19 mouse cellular contexts compared by ENCODE assay signal in the genomic region with DNA sequence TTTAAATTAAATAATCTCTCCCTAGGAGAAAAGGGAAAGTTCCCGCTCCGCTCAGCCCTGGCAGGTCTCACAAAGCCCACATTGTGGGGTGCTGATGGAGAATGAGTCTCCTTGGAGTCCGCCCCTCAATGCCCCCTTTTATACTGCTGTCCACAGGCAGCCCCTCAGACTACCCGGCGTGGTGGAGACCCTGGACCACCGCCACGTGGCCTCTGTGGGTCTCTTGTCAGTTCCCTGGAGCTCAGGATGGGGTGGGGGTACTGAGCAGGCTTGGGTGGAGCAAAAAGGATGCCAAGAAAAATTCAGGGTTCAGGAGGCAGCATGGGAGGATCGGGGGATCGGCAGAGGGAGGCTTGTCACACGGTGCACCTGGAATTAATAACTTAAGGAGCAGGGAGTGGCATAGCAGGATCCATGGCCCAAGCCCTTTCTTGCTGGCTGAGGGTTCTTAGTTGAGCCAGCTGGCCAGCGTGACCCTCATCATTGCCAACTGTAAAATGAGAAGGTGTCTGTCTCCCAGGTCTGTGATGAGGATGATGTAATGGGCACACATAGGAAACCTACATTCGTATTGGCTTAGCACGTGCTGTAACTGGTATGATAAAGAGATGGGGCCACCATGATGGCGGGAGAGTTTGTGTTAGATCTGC.
DNase-seq lines count a peak whose midpoint lies in the region; ATAC-seq and TF ChIP-seq lines count a peak whose summit lies in the region.
"Had no signal": no experiment of that assay in that cellular context is flagged by ENCODE, and none has a peak within 500 bp of the region (broad histone marks: within the 10 kb centered on the region; RNA-seq: fewer than 3 reads in every experiment).

No protein-coding gene starts in this region.

- ATAC-seq in heart, embryonic 13.5 days (ENCODE audit: extremely low read depth, insufficient number of reproducible peaks, low FRiP score, low TSS enrichment), result no peak
- no peak for ATAC-seq in heart, embryonic 12.5 days (ENCODE audit: insufficient number of reproducible peaks, low FRiP score)
- peak; percentile 33; the same call in 1 of the 2 replicates for ATAC-seq in neural tube, embryonic 14.5 days (ENCODE audit: low read depth)
- ATAC-seq in forebrain, embryonic 16.5 days, result peak; percentile 76
- peak; percentile 74 for ATAC-seq in limb, embryonic 13.5 days (ENCODE audit: low FRiP score, low read depth)
- ATAC-seq: inflammation-experienced regulatory T-cells, adult 6 months had no signal

- no peak overlapping the region for H3K4me3 ChIP-seq in heart, embryonic 13.5 days
- no peak overlapping the region for H3K4me3 ChIP-seq in heart, embryonic 12.5 days
- no peak overlapping the region for H3K4me3 ChIP-seq in neural tube, embryonic 14.5 days (ENCODE audit: low read depth, low read length)
- no peak overlapping the region for H3K4me3 ChIP-seq in forebrain, embryonic 16.5 days (replicated peaks; ENCODE audit: low read length)
- H3K4me3 ChIP-seq in limb, embryonic 13.5 days, result no peak overlapping the region
- H3K4me3 ChIP-seq in left cerebral cortex, adult 2 months, result no peak overlapping the region
- H3K4me3 ChIP-seq: gastrocnemius, adult 2 months; heart, embryonic 15.5 days had no signal

- intact Hi-C loops in heart, postnatal 36 days (cut with DNase I), result no loop called here
- intact Hi-C loops in left cerebral cortex, adult 2 months (cut with DNase I), result no loop called here

- peaks cover 52% of the 10 kb centered on the region for H3K4me1 ChIP-seq in heart, embryonic 13.5 days
- peaks cover 60% of the 10 kb centered on the region for H3K4me1 ChIP-seq in heart, embryonic 12.5 days (replicated peaks)
- H3K4me1 ChIP-seq in neural tube, embryonic 14.5 days (ENCODE audit: control insufficient read depth, insufficient read depth, low read length), result peaks cover 16% of the 10 kb centered on the region
- peaks cover 25% of the 10 kb centered on the region for H3K4me1 ChIP-seq in forebrain, embryonic 16.5 days (replicated peaks; ENCODE audit: control insufficient read depth, insufficient read depth, low read length)
- peaks cover 72% of the 10 kb centered on the region for H3K4me1 ChIP-seq in limb, embryonic 13.5 days

- H3K9me3 ChIP-seq in heart, embryonic 13.5 days, result no peaks in the 10 kb centered on the region
- no peaks in the 10 kb centered on the region for H3K9me3 ChIP-seq in heart, embryonic 12.5 days (replicated peaks)
- H3K9me3 ChIP-seq in neural tube, embryonic 14.5 days (ENCODE audit: control insufficient read depth, low read length), result no peaks in the 10 kb centered on the region
- H3K9me3 ChIP-seq in forebrain, embryonic 16.5 days (ENCODE audit: control insufficient read depth, low read length), result no peaks in the 10 kb centered on the region
- H3K9me3 ChIP-seq in limb, embryonic 13.5 days, result no peaks in the 10 kb centered on the region
- H3K9me3 ChIP-seq: heart, embryonic 15.5 days had no signal

- H3K27ac ChIP-seq in heart, embryonic 13.5 days (replicated peaks), result 0 out of 2 replicates have a peak overlapping the region, but pooled peaks have one; percentile 2
- no peak overlapping the region for H3K27ac ChIP-seq in heart, embryonic 12.5 days (ENCODE audit: poor library complexity, severe bottlenecking)
- no peak overlapping the region for H3K27ac ChIP-seq in neural tube, embryonic 14.5 days (ENCODE audit: low read depth, low read length)
- H3K27ac ChIP-seq in forebrain, embryonic 16.5 days (ENCODE audit: low read length), result no peak overlapping the region
- peak overlapping the region; percentile 65; the same call in 1 of the 2 replicates for H3K27ac ChIP-seq in limb, embryonic 13.5 days
- no peak overlapping the region for H3K27ac ChIP-seq in left cerebral cortex, adult 2 months
- H3K27ac ChIP-seq: gastrocnemius, adult 2 months; heart, embryonic 15.5 days; stomach, postnatal 0 days had no signal

- 82% methylated on average over 14 of the region's 14 CpGs for WGBS in heart, embryonic 13.5 days
- 82% methylated on average over 14 of the region's 14 CpGs for WGBS in heart, embryonic 12.5 days
- WGBS in neural tube, embryonic 14.5 days, result 79% methylated on average over 14 of the region's 14 CpGs
- WGBS in forebrain, embryonic 16.5 days, result 37% methylated on average over 14 of the region's 14 CpGs
- WGBS in limb, embryonic 13.5 days, result 61% methylated on average over 14 of the region's 14 CpGs

- H3K4me2 ChIP-seq in heart, embryonic 13.5 days, result no peak overlapping the region
- no peak overlapping the region for H3K4me2 ChIP-seq in heart, embryonic 12.5 days
- H3K4me2 ChIP-seq in neural tube, embryonic 14.5 days (ENCODE audit: low read depth, low read length), result no peak overlapping the region
- no peak overlapping the region for H3K4me2 ChIP-seq in forebrain, embryonic 16.5 days (ENCODE audit: low read length)
- no peak overlapping the region for H3K4me2 ChIP-seq in limb, embryonic 13.5 days (replicated peaks)
- H3K4me2 ChIP-seq: heart, embryonic 15.5 days had no signal

- no peak for TF ChIP-seq CTCF in left cerebral cortex, adult 2 months (IDR thresholded peaks at IDR 0.05)

- H3K36me3 ChIP-seq in heart, embryonic 13.5 days, result no peaks in the 10 kb centered on the region
- no peaks in the 10 kb centered on the region for H3K36me3 ChIP-seq in heart, embryonic 12.5 days
- no peaks in the 10 kb centered on the region for H3K36me3 ChIP-seq in neural tube, embryonic 14.5 days (ENCODE audit: control insufficient read depth, insufficient read depth, low read length)
- no peaks in the 10 kb centered on the region for H3K36me3 ChIP-seq in forebrain, embryonic 16.5 days (ENCODE audit: control insufficient read depth, insufficient read depth)
- H3K36me3 ChIP-seq in limb, embryonic 13.5 days, result no peaks in the 10 kb centered on the region
- H3K36me3 ChIP-seq: heart, embryonic 15.5 days had no signal

- peaks cover 68% of the 10 kb centered on the region for H3K27me3 ChIP-seq in heart, embryonic 13.5 days (replicated peaks)
- H3K27me3 ChIP-seq in heart, embryonic 12.5 days (replicated peaks), result peaks cover 49% of the 10 kb centered on the region
- H3K27me3 ChIP-seq in neural tube, embryonic 14.5 days (ENCODE audit: control insufficient read depth, insufficient read depth, low read length), result no peaks in the 10 kb centered on the region
- no peaks in the 10 kb centered on the region for H3K27me3 ChIP-seq in forebrain, embryonic 16.5 days (replicated peaks; ENCODE audit: control insufficient read depth, insufficient read depth, low read length)
- no peaks in the 10 kb centered on the region for H3K27me3 ChIP-seq in limb, embryonic 13.5 days

- no peak for DNase-seq in neural tube, embryonic 10.5 days (ENCODE audit: extremely low spot score, low spot score)
- DNase-seq in heart, postnatal 36 days, result no peak
- DNase-seq in left cerebral cortex, adult 2 months (ENCODE audit: extremely low spot score in 1 of 2, low spot score in 2 of 2), result no peak
- DNase-seq: adrenal gland, adult 8-10 months; B cell, adult 2 months; cerebellum, adult 11-12 months; cerebellum, postnatal 25 days; gastrocnemius, adult 2 months; kidney, adult 9 months; kidney, postnatal 4 days; left cerebral cortex, postnatal 4 days had no signal

- H3K9ac ChIP-seq in heart, embryonic 13.5 days, result no peak overlapping the region
- H3K9ac ChIP-seq in heart, embryonic 12.5 days, result no peak overlapping the region
- no peak overlapping the region for H3K9ac ChIP-seq in neural tube, embryonic 14.5 days (replicated peaks; ENCODE audit: low read depth, low read length)
- no peak overlapping the region for H3K9ac ChIP-seq in forebrain, embryonic 16.5 days (replicated peaks; ENCODE audit: low read depth, low read length)
- H3K9ac ChIP-seq in limb, embryonic 13.5 days, result no peak overlapping the region
- H3K9ac ChIP-seq: heart, embryonic 15.5 days had no signal

Comparison
In these comparisons a context has a peak if more than half of its experiments do, and no peak if none do; other contexts are left out.
1. H3K27ac ChIP-seq: peak in heart, embryonic 13.5 days (single experiment) and limb, embryonic 13.5 days (single experiment); none in heart, embryonic 12.5 days (single experiment), neural tube, embryonic 14.5 days (single experiment), forebrain, embryonic 16.5 days (single experiment) and left cerebral cortex, adult 2 months (single experiment).
2. ATAC-seq: peak in neural tube, embryonic 14.5 days (single experiment), forebrain, embryonic 16.5 days (single experiment) and limb, embryonic 13.5 days (single experiment); none in heart, embryonic 13.5 days (single experiment) and heart, embryonic 12.5 days (single experiment).